Mouse (Mus musculus) thymus, postnatal 25 days (tissue): ENCODE data around the gene Rasl11b.

Experiments
- DNase-seq: peaks from one replicate; pipeline ENCODE4 v3.0.0; 2022

Rasl11b gene

GRCm38 (mm10) chr5:74214501-74215110, 19.5 kb downstream of the Rasl11b start:
- DNase-seq, result no peak

GRCm38 (mm10) chr5:74215125-74215524, 20.0 kb downstream of the Rasl11b start:
- no peak for DNase-seq

- no peak for DNase-seq
Measured at GRCm38 (mm10) chr5:74218524-74218923, 23.4 kb downstream of the Rasl11b start.

- no peak for DNase-seq
Measured at GRCm38 (mm10) chr5:74222626-74223025, 27.5 kb downstream of the Rasl11b start.

GRCm38 (mm10) chr5:74224480-74224879, 29.4 kb downstream of the Rasl11b start:
- no peak for DNase-seq

- DNase-seq, result no peak
Measured at GRCm38 (mm10) chr5:74226183-74226582, 31.1 kb downstream of the Rasl11b start.

GRCm38 (mm10) chr5:74227352-74227751, 32.3 kb downstream of the Rasl11b start:
- no peak for DNase-seq

- no peak for DNase-seq
Measured at GRCm38 (mm10) chr5:74228938-74229337, 33.9 kb downstream of the Rasl11b start.

GRCm38 (mm10) chr5:74229775-74230413, 34.8 kb downstream of the Rasl11b start:
- DNase-seq, result no peak

GRCm38 (mm10) chr5:74230525-74230924, 35.4 kb downstream of the Rasl11b start:
- DNase-seq, result no peak

- DNase-seq, result no peak
Measured at GRCm38 (mm10) chr5:74233808-74234207, 38.7 kb downstream of the Rasl11b start.

- DNase-seq, result no peak
Measured at GRCm38 (mm10) chr5:74239369-74239768, 44.3 kb downstream of the Rasl11b start.

- DNase-seq, result no peak
Measured at GRCm38 (mm10) chr5:74240298-74240697, 45.2 kb downstream of the Rasl11b start.

GRCm38 (mm10) chr5:74240926-74241680, 46.0 kb downstream of the Rasl11b start:
- DNase-seq, result no peak

- DNase-seq, result no peak
Measured at GRCm38 (mm10) chr5:74242654-74243053, 47.6 kb downstream of the Rasl11b start.

- DNase-seq, result no peak
Measured at GRCm38 (mm10) chr5:74244406-74245019, 49.4 kb downstream of the Rasl11b start.

- no peak for DNase-seq
Measured at GRCm38 (mm10) chr5:74245641-74246145, 50.6 kb downstream of the Rasl11b start.

GRCm38 (mm10) chr5:74246453-74246852, 51.4 kb downstream of the Rasl11b start:
- no peak for DNase-seq

GRCm38 (mm10) chr5:74246971-74247370, 51.9 kb downstream of the Rasl11b start:
- no peak for DNase-seq
